Mouse (Mus musculus) hindbrain, embryonic 13.5 days (tissue): ENCODE results near the gene Lgi2. TPM values are rescaled to one million over a fixed set of nuclear protein-coding genes. Genes with fewer than 3 reads are reported as not detected.

Experiments
- ATAC-seq: fragments of 200-750 bp; cut with Nextera tagmentation; 2 replicates; pipeline ENCODE4 v1.8.0; 2017; ENCODE audit warnings: moderate TSS enrichment; ENCODE audit not compliant: low FRiP score
- H3K27ac ChIP-seq: fragments of 300-500 bp; sonication (generic); 2 replicates; pipeline ENCODE4 v1.5.1; 2015; ENCODE audit warnings: inconsistent platforms, mild to moderate bottlenecking, moderate library complexity
- H3K27me3 ChIP-seq: fragments of 300-500 bp; sonication (generic); 2 replicates; pipeline ENCODE4 v1.6.1; 2015; ENCODE audit warnings: mild to moderate bottlenecking, inconsistent platforms
- H3K36me3 ChIP-seq: fragments of 300-500 bp; sonication (generic); 2 replicates; pipeline ENCODE4 v1.6.1; 2015; ENCODE audit warnings: mild to moderate bottlenecking, inconsistent platforms
- H3K4me1 ChIP-seq: fragments of 300-500 bp; sonication (generic); replicated peaks from 2 replicates; pipeline ENCODE4 v1.6.1; 2015; ENCODE audit warnings: inconsistent platforms
- H3K4me2 ChIP-seq: fragments of 300-500 bp; sonication (generic); 2 replicates; pipeline ENCODE4 v1.6.1; 2015; ENCODE audit warnings: inconsistent platforms, mild to moderate bottlenecking, moderate library complexity
- H3K4me3 ChIP-seq: fragments of 300-500 bp; sonication (generic); 2 replicates; pipeline ENCODE4 v1.5.1; 2015; ENCODE audit warnings: mild to moderate bottlenecking, inconsistent platforms
- H3K9ac ChIP-seq: fragments of 300-500 bp; sonication (generic); 2 replicates; pipeline ENCODE4 v1.6.1; 2015; ENCODE audit warnings: mild to moderate bottlenecking, inconsistent platforms
- H3K9me3 ChIP-seq: fragments of 300-500 bp; sonication (generic); 2 replicates; pipeline ENCODE4 v1.6.1; 2016; ENCODE audit warnings: inconsistent platforms
- WGBS: fragments of 180-500 bp; shearing (Covaris S2); methylation state at CpG from one replicate; pipeline ENCODE4 v1.1.7; 2015; 5-methylcytosine and 5-hydroxymethylcytosine counted together
- polyA plus RNA-seq: library from polyadenylated mRNA; unstranded; fragments of >200 nt; fragmentation: Nextera tagmentation; extraction: Ambion mirVana; gene quantifications from 2 replicates; pipeline ENCODE4 v1.2.1, GENCODE M21; 2015

The Lgi2 gene
- polyA plus RNA-seq, 1 experiment from 2014 or later = 2.7 TPM

DNA sequence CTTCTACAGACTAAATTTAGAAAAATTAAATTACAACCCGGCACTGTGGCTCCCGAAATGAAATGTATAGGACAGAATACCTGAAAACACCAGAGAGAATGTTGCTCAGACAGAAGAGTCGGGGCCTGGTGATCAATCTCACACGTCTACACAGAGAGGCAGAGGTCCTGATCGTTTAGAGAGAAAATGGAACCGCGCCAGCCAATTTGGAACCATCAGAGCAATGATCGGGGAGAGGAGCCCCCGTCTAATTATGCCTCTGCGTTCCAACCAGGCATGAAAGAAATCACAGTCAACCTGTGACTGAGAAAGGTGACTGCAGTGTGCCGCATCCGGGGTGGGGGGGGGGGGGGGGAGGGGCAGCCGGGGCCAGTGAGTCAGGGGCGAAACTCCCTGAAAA, 70.6 kb downstream of the Lgi2 start:
- Histone ChIP-seq H3K4me3 (no peak overlapping the region), H3K9me3 (no peaks in the 10 kb centered on the region), H3K4me1 (no peaks in the 10 kb centered on the region), H3K27ac (no peak overlapping the region), H3K36me3 (no peaks in the 10 kb centered on the region), H3K4me2 (no peak overlapping the region), H3K9ac (no peak overlapping the region), H3K27me3 (no peaks in the 10 kb centered on the region)
- no peak for ATAC-seq
- WGBS = 66% methylated on average over 14 of the region's 14 CpGs

DNA sequence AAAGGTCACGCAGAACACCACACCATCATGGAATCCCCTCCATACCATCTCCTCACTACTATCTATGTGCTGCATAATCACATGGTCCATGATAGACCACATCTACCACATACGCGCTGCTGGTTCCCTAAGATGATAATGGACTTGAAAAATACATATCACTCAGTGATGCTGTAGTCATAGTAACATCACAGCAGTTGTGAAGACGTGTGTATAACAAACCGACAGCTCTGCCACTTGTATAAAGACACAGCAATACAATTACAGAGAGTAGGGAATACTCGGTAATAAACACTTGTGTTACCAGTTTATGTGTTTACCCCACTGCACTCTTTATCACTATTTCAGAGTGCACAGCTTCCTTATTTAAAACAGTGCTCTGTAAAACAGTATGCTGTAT, 74.8 kb downstream of the Lgi2 start:
- no peaks in the 10 kb centered on the region for H3K9me3 ChIP-seq
- no peak overlapping the region for H3K4me2 ChIP-seq
- WGBS = 85% methylated on average over 6 of the region's 6 CpGs
- H3K27ac ChIP-seq = no peak overlapping the region
- H3K4me1 ChIP-seq = no peaks in the 10 kb centered on the region
- H3K27me3 ChIP-seq = no peaks in the 10 kb centered on the region
- no peak overlapping the region for H3K4me3 ChIP-seq
- H3K9ac ChIP-seq = no peak overlapping the region
- H3K36me3 ChIP-seq = no peaks in the 10 kb centered on the region
- no peak for ATAC-seq

DNA sequence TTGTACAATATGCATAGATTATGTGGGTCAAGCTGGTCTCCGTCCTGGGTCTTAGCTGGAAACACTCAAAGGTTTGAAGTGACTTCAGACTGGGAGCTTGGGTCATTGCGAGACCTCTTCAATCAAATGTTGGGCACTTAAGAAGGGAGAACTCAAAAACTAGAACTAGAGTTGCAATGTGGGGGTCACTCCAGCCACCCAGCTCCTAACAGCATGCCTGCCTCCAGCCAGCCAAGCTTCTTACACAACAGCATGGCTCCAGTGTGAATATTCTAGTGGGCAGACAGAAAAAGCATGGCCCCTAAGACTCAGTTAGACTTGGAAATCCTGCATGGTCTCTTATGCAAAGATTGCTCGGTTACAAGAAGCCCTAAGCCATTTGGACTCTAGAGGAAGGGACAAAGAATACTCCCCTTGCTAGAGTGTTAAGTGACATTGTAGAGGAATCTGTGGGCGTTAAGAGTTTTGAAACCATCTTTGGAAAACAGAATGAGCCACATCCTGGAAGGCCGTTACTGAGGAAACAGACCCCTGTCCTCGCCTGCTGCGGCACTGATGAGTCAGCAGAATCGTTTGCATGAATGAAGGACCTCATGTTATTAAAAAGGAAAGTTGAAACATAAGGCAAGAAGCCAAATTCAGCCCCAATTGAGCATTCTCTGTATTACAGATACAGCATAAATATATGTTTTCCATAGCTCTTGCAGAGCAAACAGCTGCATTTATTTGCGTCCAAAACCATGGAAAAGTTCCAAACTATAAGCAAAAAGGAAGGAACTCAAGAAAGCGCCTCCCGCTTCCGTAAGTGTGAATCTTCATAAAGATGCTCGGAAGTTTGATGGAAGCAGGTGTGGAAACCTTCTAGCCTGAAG, 78.5 kb downstream of the Lgi2 start:
- no peak overlapping the region for H3K27ac ChIP-seq
- no peak overlapping the region for H3K4me2 ChIP-seq
- no peak for ATAC-seq
- no peaks in the 10 kb centered on the region for H3K4me1 ChIP-seq
- no peak overlapping the region for H3K4me3 ChIP-seq
- no peaks in the 10 kb centered on the region for H3K36me3 ChIP-seq
- no peak overlapping the region for H3K9ac ChIP-seq
- H3K27me3 ChIP-seq = no peaks in the 10 kb centered on the region
- H3K9me3 ChIP-seq = no peaks in the 10 kb centered on the region
- WGBS = 86% methylated on average over 13 of the region's 13 CpGs

Other genes starting within 250 kb of the Lgi2 start
- gene Sod3, start 202.7 kb downstream of the Lgi2 start, polyA plus RNA-seq = 1.2 TPM in 2 replicates
- gene Ccdc149, start 94.9 kb downstream of the Lgi2 start, polyA plus RNA-seq = 9.1 and 10.2 TPM in 2 replicates
- 7.0 and 7.6 TPM in 2 replicates for gene Sepsecs, start 103.2 kb upstream of the Lgi2 start, polyA plus RNA-seq
- 6.5 and 7.2 TPM in 2 replicates for gene Pi4k2b, start 175.1 kb upstream of the Lgi2 start, polyA plus RNA-seq
- 13.0 and 15.9 TPM in 2 replicates for gene Zcchc4, start 208.9 kb upstream of the Lgi2 start, polyA plus RNA-seq